Mouse (Mus musculus) myocyte (in vitro differentiated cells): ENCODE measurements at regions not wholly inside any gene's neighbourhood (a gene's known extent, or its start where the extent isn't known, plus 50 kb on each side); places are given as distances from the start of the nearest gene placed in this dataset.

ENCODE experiments used
- E2F4 ChIP-seq: IDR thresholded peaks from one replicate; pipeline ENCODE4 v1.6.1; 2011; ENCODE audit warnings: mild to moderate bottlenecking, control low read depth, moderate library complexity; ENCODE audit not compliant: insufficient read depth
- MAX ChIP-seq: IDR thresholded peaks from one replicate; pipeline ENCODE4 v1.6.1; 2011; ENCODE audit warnings: low read depth, mild to moderate bottlenecking, control low read depth
- MYOG ChIP-seq, 3 experiments: IDR thresholded peaks; one replicate each; pipeline ENCODE4 v1.6.1; 2011; ENCODE audit warnings: control low read depth in 2 of 3, low read depth in 2 of 3, mild to moderate bottlenecking in 2 of 3; ENCODE audit not compliant: insufficient read length in 2 of 3, control insufficient read depth in 1 of 3, insufficient read depth in 1 of 3
- POLR2A ChIP-seq: IDR thresholded peaks from one replicate; pipeline ENCODE4 v1.6.1; 2011; ENCODE audit warnings: low read depth, mild to moderate bottlenecking, control low read depth, moderate library complexity; ENCODE audit not compliant: insufficient read length
- TCF3 ChIP-seq: IDR thresholded peaks from one replicate; pipeline ENCODE4 v1.6.1; 2011; ENCODE audit warnings: low read depth, control low read depth; ENCODE audit not compliant: insufficient read length
- USF1 ChIP-seq: IDR thresholded peaks from one replicate; pipeline ENCODE4 v1.6.1; 2011; ENCODE audit warnings: low read depth, mild to moderate bottlenecking, control low read depth, moderate library complexity

DNA sequence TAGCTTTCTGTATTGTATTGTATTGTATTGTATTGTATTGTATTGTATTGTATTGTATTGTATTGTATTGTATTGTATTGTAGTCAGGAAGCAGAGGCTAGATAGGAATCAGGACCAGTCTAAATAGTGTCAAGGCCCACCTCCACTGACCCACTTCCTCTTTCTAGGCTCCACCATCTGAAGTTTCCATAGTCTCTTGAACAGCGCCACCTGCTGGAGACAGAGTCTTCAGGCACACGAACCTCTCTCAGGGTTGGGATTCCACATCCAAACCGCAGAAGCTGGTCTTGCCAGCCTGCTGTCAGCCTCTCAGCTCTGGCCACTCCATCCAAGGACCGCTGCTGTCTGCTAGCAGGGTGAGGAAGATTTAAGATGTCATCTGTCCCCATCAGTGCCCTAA is 234.6 kb downstream of the Cdh26 start:
- TF ChIP-seq E2F4 (no peak), POLR2A (no peak), MYOG (IDR thresholded peaks at IDR 0.05; ENCODE audit: control insufficient read depth in 1 of 3, insufficient read depth in 1 of 3, insufficient read length in 2 of 3, low read depth in 2 of 3) (no peak), USF1 (no peak), MAX (no peak), TCF3 (no peak)
